Mouse (Mus musculus) hindbrain, embryonic 14.5 days (tissue): ENCODE results near the gene Wwox. TPM values are rescaled to one million over a fixed set of nuclear protein-coding genes. Genes with fewer than 3 reads are reported as not detected.

Experiments
- ATAC-seq: fragments of 200-750 bp; cut with Nextera tagmentation; 2 replicates; pipeline ENCODE4 v1.8.0; 2017; ENCODE audit warnings: moderate number of reproducible peaks, mild to moderate bottlenecking, moderate TSS enrichment, moderate library complexity; ENCODE audit not compliant: low FRiP score
- DNase-seq: peaks from one replicate; pipeline ENCODE4 v3.0.0-alpha.2; 2015; ENCODE audit warnings: low spot score
- H3K27ac ChIP-seq: fragments of 300-500 bp; sonication (generic); 2 replicates; pipeline ENCODE4 v1.5.1; 2014; ENCODE audit warnings: mild to moderate bottlenecking, moderate library complexity
- H3K27me3 ChIP-seq: fragments of 300-500 bp; sonication (generic); 2 replicates; pipeline ENCODE4 v1.6.1; 2014; ENCODE audit warnings: mild to moderate bottlenecking, low read length, mixed read lengths; ENCODE audit not compliant: control insufficient read depth, insufficient read depth
- H3K36me3 ChIP-seq: fragments of 300-500 bp; sonication (generic); replicated peaks from 2 replicates; pipeline ENCODE4 v1.6.1; 2014; ENCODE audit not compliant: control insufficient read depth, insufficient read depth
- H3K4me1 ChIP-seq: fragments of 300-500 bp; sonication (generic); replicated peaks from 2 replicates; pipeline ENCODE4 v1.6.1; 2014; ENCODE audit warnings: antibody characterized with exemption, low read length, mixed read lengths; ENCODE audit not compliant: control insufficient read depth, insufficient read depth
- H3K4me2 ChIP-seq: fragments of 300-500 bp; sonication (generic); replicated peaks from 2 replicates; pipeline ENCODE4 v1.6.1; 2014; ENCODE audit warnings: mild to moderate bottlenecking, moderate library complexity
- H3K4me3 ChIP-seq: fragments of 300-500 bp; sonication (generic); replicated peaks from 2 replicates; pipeline ENCODE4 v1.5.1; 2014; ENCODE audit warnings: mild to moderate bottlenecking, low read length
- H3K9ac ChIP-seq: fragments of 300-500 bp; sonication (generic); 2 replicates; pipeline ENCODE4 v1.6.1; 2014
- H3K9me3 ChIP-seq: fragments of 300-500 bp; sonication (generic); 2 replicates; pipeline ENCODE4 v1.6.1; 2016; ENCODE audit warnings: low read length; ENCODE audit not compliant: control insufficient read depth
- WGBS: fragments of 180-500 bp; shearing (Covaris S2); extraction: QIAGEN DNeasy Blood & Tissue Kit; methylation state at CpG from one replicate; pipeline ENCODE4 v1.1.7; 2014; 5-methylcytosine and 5-hydroxymethylcytosine counted together
- polyA plus RNA-seq: library from polyadenylated mRNA; unstranded; fragments of >200 nt; fragmentation: Nextera tagmentation; extraction: Ambion mirVana; gene quantifications from 2 replicates; pipeline ENCODE4 v1.2.1, GENCODE M21; 2014

Wwox gene
- polyA plus RNA-seq, 1 experiment from 2014 or later: 12.7 TPM

DNA sequence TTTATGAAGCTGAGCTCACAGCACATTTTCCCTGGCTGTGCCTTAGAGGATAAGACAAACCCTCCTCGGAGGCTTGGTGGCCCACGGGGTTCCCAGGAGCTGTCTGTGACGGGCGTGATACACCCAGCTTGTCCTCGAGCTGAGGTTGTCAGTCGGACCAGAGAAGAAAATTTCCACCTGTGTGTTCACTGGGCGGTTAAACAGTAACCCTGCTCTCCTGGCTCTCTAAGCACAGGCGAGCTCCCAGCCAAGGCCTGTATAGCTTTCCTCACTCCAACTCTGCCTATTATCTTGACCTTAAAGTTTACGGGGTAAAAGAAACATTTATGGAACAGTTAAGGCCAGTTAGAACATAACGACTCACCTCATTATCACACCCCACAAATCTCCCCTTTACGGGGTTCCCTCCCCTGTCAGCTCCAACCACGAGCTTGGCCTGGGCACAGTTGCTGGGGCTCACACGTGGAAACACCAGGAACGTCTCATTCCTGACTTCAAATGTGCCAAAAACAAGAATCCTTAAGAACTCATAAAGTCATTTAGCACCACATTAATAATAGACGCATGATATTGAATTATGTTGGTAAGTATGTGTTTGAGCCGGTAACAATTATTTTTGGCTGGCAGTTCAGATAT, 129.2 kb downstream of the Wwox start:
- no peak for DNase-seq
- Histone ChIP-seq H3K4me1 (no peaks in the 10 kb centered on the region), H3K9me3 (no peaks in the 10 kb centered on the region), H3K9ac (no peak overlapping the region), H3K4me3 (no peak overlapping the region), H3K27me3 (no peaks in the 10 kb centered on the region), H3K4me2 (no peak overlapping the region), H3K27ac (no peak overlapping the region), H3K36me3 (no peaks in the 10 kb centered on the region)
- WGBS: 92% methylated on average over 16 of the region's 16 CpGs
- ATAC-seq: no peak

DNA sequence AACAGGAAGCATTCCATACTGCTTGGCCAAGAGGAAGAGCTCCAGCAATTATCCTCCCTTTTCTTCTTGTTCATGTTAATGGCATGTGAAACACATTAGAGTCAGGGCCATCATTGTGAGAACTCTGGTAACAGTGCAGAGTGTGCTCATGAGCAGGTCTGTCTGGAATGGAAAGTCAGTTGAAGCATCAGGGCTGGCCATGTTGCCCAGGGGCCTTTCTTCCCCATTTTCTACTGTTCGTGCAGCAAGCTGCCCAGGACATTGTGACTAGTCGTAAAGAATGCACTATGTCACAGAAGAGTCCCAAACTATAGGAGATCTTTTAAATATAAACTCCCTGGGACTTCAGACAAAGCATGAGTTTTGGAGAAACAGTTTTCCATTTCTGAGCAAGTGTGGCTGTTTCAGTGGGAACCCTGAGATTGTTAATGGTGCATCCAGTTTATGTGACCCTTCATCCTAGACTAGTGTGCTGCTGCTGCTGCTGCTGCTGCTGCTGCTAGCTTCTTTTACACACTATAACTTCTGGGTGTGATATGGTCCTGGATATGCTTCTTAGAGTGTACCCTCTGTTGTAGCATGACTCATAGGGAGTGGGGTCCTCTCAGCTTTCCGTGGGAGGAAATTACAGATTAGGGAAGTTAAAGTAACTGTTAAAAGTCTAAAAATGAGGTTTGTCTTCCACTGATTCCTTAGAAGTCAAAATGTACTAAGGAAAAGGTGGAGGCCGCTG, 133.7 kb downstream of the Wwox start:
- no peaks in the 10 kb centered on the region for H3K36me3 ChIP-seq
- no peaks in the 10 kb centered on the region for H3K9me3 ChIP-seq
- DNase-seq: no peak
- H3K27me3 ChIP-seq: no peaks in the 10 kb centered on the region
- 79% methylated on average over 4 of the region's 4 CpGs for WGBS
- H3K9ac ChIP-seq: no peak overlapping the region
- H3K4me3 ChIP-seq: no peak overlapping the region
- H3K27ac ChIP-seq: no peak overlapping the region
- no peak for ATAC-seq
- H3K4me2 ChIP-seq: no peak overlapping the region
- no peaks in the 10 kb centered on the region for H3K4me1 ChIP-seq

DNA sequence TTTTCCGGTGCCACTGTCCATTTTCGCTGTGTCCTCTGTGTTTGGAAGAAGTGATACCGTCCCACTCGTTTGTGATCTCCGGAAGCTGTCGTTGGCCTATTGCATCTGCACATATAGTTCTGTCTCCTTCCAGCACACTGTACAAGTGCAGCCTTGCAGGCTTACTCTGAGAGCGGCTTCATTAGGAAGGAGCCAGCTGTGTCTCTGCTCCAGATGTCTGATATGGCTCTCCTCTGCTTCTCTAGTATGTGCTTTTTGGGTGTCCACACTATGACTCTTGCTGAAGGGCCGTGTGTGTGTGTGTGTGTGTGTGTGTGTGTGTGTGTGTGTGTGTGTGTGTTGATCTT, 134.3 kb downstream of the Wwox start:
- DNase-seq: no peak
- no peak for ATAC-seq
- no peaks in the 10 kb centered on the region for H3K36me3 ChIP-seq
- 85% methylated on average over 8 of the region's 8 CpGs for WGBS
- H3K27me3 ChIP-seq: no peaks in the 10 kb centered on the region
- H3K27ac ChIP-seq: no peak overlapping the region
- H3K4me3 ChIP-seq: no peak overlapping the region
- H3K4me2 ChIP-seq: no peak overlapping the region
- no peaks in the 10 kb centered on the region for H3K4me1 ChIP-seq
- H3K9ac ChIP-seq: no peak overlapping the region
- 0 out of 2 replicates have a peak, but pooled peaks cover 3% of the 10 kb centered on the region for H3K9me3 ChIP-seq

DNA sequence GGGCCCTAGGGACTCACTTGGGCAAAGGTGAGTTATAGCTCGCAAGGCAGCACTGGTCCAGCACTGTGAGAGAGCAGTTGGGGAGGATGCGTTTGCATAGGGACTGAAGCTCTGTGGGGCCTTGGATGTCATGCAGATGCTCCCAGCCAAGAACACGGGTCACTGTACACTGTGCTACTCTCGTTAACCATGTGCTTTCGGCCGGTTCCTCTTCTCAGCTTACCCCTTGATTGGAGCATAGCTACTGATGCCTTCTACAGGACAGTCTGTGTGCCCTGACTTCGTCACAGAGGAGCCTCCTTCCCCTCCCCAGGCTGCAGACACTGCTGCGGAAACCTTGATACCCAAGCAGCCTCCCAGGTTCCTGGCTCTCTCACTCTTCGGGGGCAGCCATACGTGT, 139.8 kb downstream of the Wwox start:
- Histone ChIP-seq H3K36me3 (no peaks in the 10 kb centered on the region), H3K4me1 (no peaks in the 10 kb centered on the region), H3K27ac (no peak overlapping the region), H3K4me3 (no peak overlapping the region), H3K9ac (no peak overlapping the region), H3K4me2 (no peak overlapping the region), H3K27me3 (no peaks in the 10 kb centered on the region), H3K9me3 (0 out of 2 replicates have a peak, but pooled peaks cover 3% of the 10 kb centered on the region)
- DNase-seq: no peak
- WGBS: 80% methylated on average over 10 of the region's 10 CpGs
- no peak for ATAC-seq

DNA sequence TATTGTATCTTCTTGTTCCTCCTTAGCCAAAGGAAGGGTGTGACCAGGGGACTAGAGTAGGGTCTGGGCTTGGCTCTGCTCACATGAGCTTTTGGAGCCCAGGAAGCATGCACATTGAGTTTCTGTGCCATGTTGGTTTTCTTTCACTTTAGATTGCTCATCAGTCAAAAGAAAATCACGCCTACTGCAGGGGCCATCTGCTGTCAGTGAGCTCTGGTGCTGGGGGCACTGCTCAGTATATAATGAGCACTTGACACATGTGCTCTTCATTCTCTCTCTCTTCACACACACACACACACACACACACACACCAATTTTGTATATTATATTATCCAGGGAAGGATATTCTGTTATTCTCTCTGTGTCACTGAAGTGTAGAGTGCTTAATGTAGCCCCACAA, 141.2 kb downstream of the Wwox start:
- no peak overlapping the region for H3K27ac ChIP-seq
- no peak overlapping the region for H3K9ac ChIP-seq
- ATAC-seq (no peak), DNase-seq (no peak)
- H3K4me1 ChIP-seq: no peaks in the 10 kb centered on the region
- WGBS: 52% methylated on average over 1 of the region's 1 CpGs
- H3K27me3 ChIP-seq: no peaks in the 10 kb centered on the region
- H3K4me2 ChIP-seq: no peak overlapping the region
- H3K9me3 ChIP-seq: 0 out of 2 replicates have a peak, but pooled peaks cover 3% of the 10 kb centered on the region
- no peaks in the 10 kb centered on the region for H3K36me3 ChIP-seq
- H3K4me3 ChIP-seq: no peak overlapping the region

DNA sequence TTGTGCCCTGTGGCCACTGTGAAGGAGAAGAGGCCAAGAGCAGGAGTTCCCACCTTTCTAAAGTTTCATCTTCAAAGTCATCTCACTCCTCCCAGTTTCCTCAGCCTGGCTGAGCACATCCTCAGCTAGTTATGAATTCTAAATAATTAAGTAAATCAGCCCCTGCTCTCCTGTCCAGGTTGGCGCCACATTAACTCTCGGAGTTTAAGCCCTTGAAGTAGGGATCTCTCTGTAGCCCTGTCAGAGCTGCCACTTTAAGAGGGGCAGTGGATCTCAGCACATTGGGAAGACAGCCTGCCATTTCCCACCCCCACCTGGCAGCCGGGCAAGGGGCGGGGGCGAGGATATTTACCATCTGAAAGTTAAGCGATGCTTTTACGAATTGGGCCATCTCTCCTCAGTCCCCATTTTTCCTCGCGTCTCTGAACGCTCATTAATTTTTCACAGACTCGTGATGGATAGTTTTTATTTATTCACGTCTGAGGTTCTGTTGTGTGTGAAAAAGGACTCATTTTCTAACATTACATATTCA, 150.9 kb downstream of the Wwox start:
- 0 out of 2 replicates have a peak, but pooled peaks cover 6% of the 10 kb centered on the region for H3K27me3 ChIP-seq
- 0 out of 2 replicates have a peak overlapping the region, but pooled peaks have one; percentile 26 for H3K27ac ChIP-seq
- ATAC-seq: no peak

DNA sequence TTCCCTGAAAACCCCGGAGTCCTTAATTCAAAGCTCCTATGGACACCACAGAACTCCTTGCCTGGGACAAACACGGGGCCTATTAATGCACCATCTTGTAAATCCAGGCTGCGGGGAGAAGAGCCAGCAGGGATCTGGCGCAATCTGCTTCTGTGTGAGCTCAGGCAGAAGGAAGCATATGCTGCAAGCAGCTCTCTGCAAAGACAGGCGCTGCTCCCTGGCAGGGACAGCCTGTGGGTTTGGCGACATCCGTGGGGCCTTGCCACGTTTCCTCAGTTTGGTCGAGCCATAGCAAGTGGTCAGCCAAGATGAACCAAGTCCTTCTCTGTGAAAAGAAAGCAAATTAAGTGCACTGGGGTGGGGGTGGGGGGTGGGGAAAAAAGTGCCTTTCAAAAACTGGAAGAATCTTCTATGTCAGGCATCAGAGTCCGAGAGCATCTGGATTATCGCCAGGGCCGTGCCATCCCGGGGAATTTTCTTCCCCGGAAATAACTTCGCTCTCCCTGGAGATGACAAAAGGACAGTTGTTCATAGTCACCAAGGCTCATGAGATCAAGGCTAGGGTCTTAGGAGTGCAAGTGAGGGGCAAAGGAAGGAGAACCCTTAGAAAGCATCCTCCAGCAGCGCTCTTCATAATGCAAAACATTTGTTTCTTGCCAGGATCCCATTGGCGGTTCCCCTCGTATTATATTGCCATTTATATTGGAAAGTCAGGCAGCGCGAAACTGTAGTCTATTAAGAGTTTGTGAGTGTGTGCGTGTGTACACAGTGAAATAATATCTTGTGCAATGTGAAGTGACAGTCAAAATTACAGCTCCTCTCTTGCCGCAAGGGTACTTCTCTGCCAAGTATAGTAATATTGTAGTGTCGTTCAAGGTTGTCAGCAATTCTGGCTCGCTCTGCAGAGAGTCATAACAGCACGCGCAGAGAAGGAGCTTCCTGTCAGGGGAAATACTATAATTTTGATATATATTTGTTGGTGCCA, 152.1 kb downstream of the Wwox start:
- ATAC-seq (peak; percentile 79; the same call in 1 of the 2 replicates), DNase-seq (peak; percentile 71)
- peak overlapping the region; percentile 30 for H3K4me2 ChIP-seq
- 0 out of 2 replicates have a peak, but pooled peaks cover 6% of the 10 kb centered on the region for H3K27me3 ChIP-seq
- peaks cover 41% of the 10 kb centered on the region for H3K4me1 ChIP-seq
- H3K36me3 ChIP-seq: no peaks in the 10 kb centered on the region
- H3K27ac ChIP-seq: peak overlapping the region; percentile 26; the same call in 1 of the 2 replicates
- WGBS: 23% methylated on average over 26 of the region's 26 CpGs
- H3K9ac ChIP-seq: no peak overlapping the region; the same call in 1 of the 2 replicates
- H3K4me3 ChIP-seq: no peak overlapping the region
- peaks cover 6% of the 10 kb centered on the region; the same call in 1 of the 2 replicates for H3K9me3 ChIP-seq

More for the DNA sequence above, 150.9 kb downstream of the Wwox start:
- peaks cover 41% of the 10 kb centered on the region for H3K4me1 ChIP-seq
- 47% methylated on average over 12 of the region's 12 CpGs for WGBS
- H3K9me3 ChIP-seq: no peaks in the 10 kb centered on the region
- H3K36me3 ChIP-seq: no peaks in the 10 kb centered on the region
- no peak overlapping the region; the same call in 1 of the 2 replicates for H3K9ac ChIP-seq
- no peak for DNase-seq
- H3K4me3 ChIP-seq: no peak overlapping the region
- no peak overlapping the region for H3K4me2 ChIP-seq

DNA sequence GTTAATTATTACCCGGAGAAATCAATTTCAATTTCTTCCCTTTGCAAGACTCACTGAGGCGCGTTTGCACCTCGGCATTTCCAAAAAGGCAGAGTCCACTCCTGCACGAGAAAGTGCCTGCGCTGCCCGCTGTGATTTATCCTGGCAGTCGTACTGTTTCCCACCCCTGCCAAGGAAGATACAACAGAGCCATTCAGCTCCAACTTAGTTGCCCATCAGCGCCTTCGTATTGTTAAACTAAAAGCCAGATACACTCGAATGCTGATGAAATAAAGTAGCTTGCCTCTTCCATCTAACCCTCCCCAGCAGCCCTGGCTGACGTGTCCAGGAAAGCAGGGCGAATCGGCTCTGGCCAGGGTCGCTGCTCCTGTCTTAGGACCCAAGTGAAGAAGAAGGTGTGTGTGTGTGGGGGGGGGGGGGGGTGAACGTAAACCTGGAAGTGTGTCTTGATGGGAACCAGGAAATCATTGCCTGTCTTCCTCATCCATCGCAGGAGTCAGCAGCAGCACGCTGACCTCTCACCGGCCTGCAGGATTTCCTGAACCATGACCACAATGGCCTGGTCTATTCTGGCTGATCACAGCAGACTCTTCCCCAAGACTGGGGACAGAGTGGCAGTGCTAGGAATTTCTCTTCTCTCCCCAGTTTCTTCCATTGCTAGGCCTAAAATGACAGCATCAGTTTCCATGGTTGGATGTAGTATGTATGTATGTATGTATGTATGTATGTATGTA, 154.1 kb downstream of the Wwox start:
- 0 out of 2 replicates have a peak, but pooled peaks have one; percentile 24 for ATAC-seq
- Histone ChIP-seq H3K36me3 (no peaks in the 10 kb centered on the region), H3K9me3 (peaks cover 6% of the 10 kb centered on the region; the same call in 1 of the 2 replicates), H3K4me1 (peaks cover 41% of the 10 kb centered on the region), H3K4me2 (peak overlapping the region; percentile 20), H3K27me3 (0 out of 2 replicates have a peak, but pooled peaks cover 6% of the 10 kb centered on the region), H3K27ac (no peak overlapping the region), H3K4me3 (no peak overlapping the region), H3K9ac (no peak overlapping the region)
- 18% methylated on average over 19 of the region's 19 CpGs for WGBS
- peak; percentile 39 for DNase-seq
